Mouse (Mus musculus) frontal cortex, postnatal 25 days (tissue): Measurements from ENCODE around the gene Abcc5.
A peak's percentile ranks its signal among the peaks of the same experiment; 100 is the strongest.
"Not testable (repeated sequence)": the region's sequence is repeated elsewhere in the genome, so short reads cannot be mapped to it uniquely, and the experiment has no call there.

ENCODE experiments used
- DNase-seq, 2 experiments: peaks; one replicate each; pipeline ENCODE4 v3.0.0; 2022; ENCODE audit warnings: low spot score in 2 of 2

Gene Abcc5

GRCm38 (mm10) chr16:20425855-20426598 is at the start of gene Abcc5:
TSS of gene Abcc5 (minus strand) at chr16:20426394.
- DNase-seq: peak; percentile 82 to 90

- DNase-seq: no peak
Measured at GRCm38 (mm10) chr16:20475335-20475734, 49.1 kb upstream of the Abcc5 start.

GRCm38 (mm10) chr16:20474786-20475185 is 48.6 kb upstream of the Abcc5 start:
- DNase-seq: no peak

- no peak for DNase-seq
Measured at GRCm38 (mm10) chr16:20474211-20474610, 48.0 kb upstream of the Abcc5 start.

GRCm38 (mm10) chr16:20473748-20474147 is 47.6 kb upstream of the Abcc5 start:
- DNase-seq: no peak

GRCm38 (mm10) chr16:20471686-20472085 is 45.5 kb upstream of the Abcc5 start:
- DNase-seq: no peak

- DNase-seq: no peak
Measured at GRCm38 (mm10) chr16:20470981-20471380, 44.8 kb upstream of the Abcc5 start.

- no peak for DNase-seq
Measured at GRCm38 (mm10) chr16:20464725-20465124, 38.5 kb upstream of the Abcc5 start.

GRCm38 (mm10) chr16:20458736-20459135 is 32.5 kb upstream of the Abcc5 start:
- DNase-seq: not testable (repeated sequence)

- no peak for DNase-seq
Measured at GRCm38 (mm10) chr16:20456106-20456505, 29.9 kb upstream of the Abcc5 start.

GRCm38 (mm10) chr16:20454155-20454654 is 28.0 kb upstream of the Abcc5 start:
- no peak for DNase-seq

- DNase-seq: no peak
Measured at GRCm38 (mm10) chr16:20451774-20452173, 25.6 kb upstream of the Abcc5 start.

GRCm38 (mm10) chr16:20445871-20446270 is 19.7 kb upstream of the Abcc5 start:
- no peak for DNase-seq

- no peak for DNase-seq
Measured at GRCm38 (mm10) chr16:20444831-20445388, 18.7 kb upstream of the Abcc5 start.

- DNase-seq: no peak
Measured at GRCm38 (mm10) chr16:20442871-20443270, 16.7 kb upstream of the Abcc5 start.

- DNase-seq: no peak
Measured at GRCm38 (mm10) chr16:20438673-20439415, 12.7 kb upstream of the Abcc5 start.

GRCm38 (mm10) chr16:20438046-20438445 is 11.9 kb upstream of the Abcc5 start:
- DNase-seq: not testable (repeated sequence)

- no peak for DNase-seq
Measured at GRCm38 (mm10) chr16:20436281-20436680, 10.1 kb upstream of the Abcc5 start.

- no peak for DNase-seq
Measured at GRCm38 (mm10) chr16:20429328-20429727, 3.1 kb upstream of the Abcc5 start.

GRCm38 (mm10) chr16:20427566-20427965 is 1.4 kb upstream of the Abcc5 start:
- no peak for DNase-seq

GRCm38 (mm10) chr16:20424719-20425650 is 1.2 kb downstream of the Abcc5 start:
- no peak for DNase-seq
